In genomic region chr9:104379532-104380162, GRCm38 (mm10) we compare ENCODE assay signal across 9 mouse cellular contexts. TPM values are rescaled to one million over a fixed set of nuclear protein-coding genes. Genes with fewer than 3 reads are reported as not detected.
A peak's percentile ranks its signal among the peaks of the same experiment; 100 is the strongest.
DNase-seq lines count a peak whose midpoint lies in the region; ATAC-seq and TF ChIP-seq lines count a peak whose summit lies in the region.
"Had no signal": no experiment of that assay in that cellular context is flagged by ENCODE, and none has a peak within 500 bp of the region (broad histone marks: within the 10 kb centered on the region; RNA-seq: fewer than 3 reads in every experiment).

No protein-coding gene starts in this region.

- no peak for ATAC-seq in Patski
- ATAC-seq in intestine, embryonic 15.5 days = no peak

- no peak overlapping the region for H3K9ac ChIP-seq in intestine, embryonic 15.5 days
- H3K9ac ChIP-seq: embryonic facial prominence, embryonic 15.5 days had no signal

- no peaks in the 10 kb centered on the region for H3K27me3 ChIP-seq in Patski
- H3K27me3 ChIP-seq in intestine, embryonic 15.5 days (replicated peaks) = no peaks in the 10 kb centered on the region
- H3K27me3 ChIP-seq: embryonic facial prominence, embryonic 15.5 days had no signal

- CTCF ChIA-PET in Patski (lab: Charles Lee) = interaction anchor here (0.6 to 2.3 kb wide), 8 partner anchors 10 to 338 kb away, joined by 3 to 6 read pairs (median 4); no protein-coding TSS in a partner anchor

- H3K36me3 ChIP-seq in intestine, embryonic 15.5 days = no peaks in the 10 kb centered on the region
- H3K36me3 ChIP-seq: embryonic facial prominence, embryonic 15.5 days had no signal

- POLR2A ChIA-PET in Patski (lab: Charles Lee) = no interaction called here

- TF ChIP-seq CTCF in Patski (IDR thresholded peaks at IDR 0.05) = peak; percentile 62

- no peaks in the 10 kb centered on the region for H3K4me1 ChIP-seq in intestine, embryonic 15.5 days (replicated peaks)
- H3K4me1 ChIP-seq: embryonic facial prominence, embryonic 15.5 days had no signal

- intact Hi-C loops in heart, postnatal 10 days (cut with DNase I) = no loop called here
- intact Hi-C loops in heart, postnatal 25 days (cut with DNase I) = loop anchor here (2.0 kb wide), 1 partner anchor 101 kb away; no protein-coding TSS in a partner anchor
- intact Hi-C loops in heart, postnatal 36 days (cut with DNase I) = loop anchor here (1.0 to 5.0 kb wide), 3 partner anchors 64 to 177 kb away; no protein-coding TSS in a partner anchor

- peak; percentile 25 to 36 for DNase-seq in heart, postnatal 10 days
- no peak for DNase-seq in heart, postnatal 25 days (ENCODE audit: low spot score)
- peak; percentile 17 for DNase-seq in ovary, postnatal 14 days (ENCODE audit: low spot score)
- no peak for DNase-seq in ovary, postnatal 10 days (ENCODE audit: low spot score)
- no peak for DNase-seq in Patski (ENCODE audit: low read depth, low spot score)
- DNase-seq in heart, postnatal 36 days = peak; percentile 5 to 8
- DNase-seq in testis, postnatal 14 days (ENCODE audit: low spot score) = no peak

- in situ Hi-C loops in Patski (cut with MboI; ENCODE audit: low pct_unique_long_range_greater_than_20kb) = loop anchor here (5.0 kb wide), 1 partner anchor 102 kb away; no protein-coding TSS in a partner anchor

- no peak overlapping the region for H3K4me2 ChIP-seq in intestine, embryonic 15.5 days (replicated peaks)
- H3K4me2 ChIP-seq: embryonic facial prominence, embryonic 15.5 days had no signal

- no peak overlapping the region for H3K27ac ChIP-seq in intestine, embryonic 15.5 days
- H3K27ac ChIP-seq: embryonic facial prominence, embryonic 15.5 days had no signal

- 61% methylated on average over 9 of the region's 9 CpGs for WGBS in intestine, embryonic 15.5 days

- H3K9me3 ChIP-seq in intestine, embryonic 15.5 days = no peaks in the 10 kb centered on the region
- H3K9me3 ChIP-seq: embryonic facial prominence, embryonic 15.5 days had no signal

- no peak overlapping the region for H3K4me3 ChIP-seq in intestine, embryonic 15.5 days (replicated peaks)
- H3K4me3 ChIP-seq: embryonic facial prominence, embryonic 15.5 days had no signal

RNA-seq across cellular contexts. Expression of gene Acpp, which starts 42.1 kb away (rescaled TPM):
- under 1 TPM; 0.14 to 0.17 TPM for total RNA-seq in heart, postnatal 10 days (2021)
- total RNA-seq in heart, postnatal 25 days (2021) = not detected
- polyA plus RNA-seq in Patski (2021) = not detected
- total RNA-seq in heart, postnatal 36 days (2021) = under 1 TPM; 0.14 to 0.33 TPM
- 1.5 TPM in 2 replicates for polyA plus RNA-seq in intestine, embryonic 15.5 days (2015; fragmentation: Nextera tagmentation; extraction: Ambion mirVana)

Comparison
In these comparisons a context has a peak if more than half of its experiments do, and no peak if none do; other contexts are left out.
1. DNase-seq: peak in heart, postnatal 10 days (2 of 2), ovary, postnatal 14 days (single experiment) and heart, postnatal 36 days (2 of 2); none in heart, postnatal 25 days (single experiment), ovary, postnatal 10 days (single experiment), Patski (single experiment) and testis, postnatal 14 days (single experiment).